Mouse (Mus musculus): Measurements from ENCODE around the gene Usf1. TPM values are rescaled to one million over a fixed set of nuclear protein-coding genes. Genes with fewer than 3 reads are reported as not detected.

The Usf1 gene
- polyA plus RNA-seq, 1 experiment from 2014 or later, result 106 TPM

- CTCF ChIA-PET, result interaction anchor here (2.2 kb wide), 1 partner anchor 88 kb away, joined by 8 read pairs; no protein-coding TSS in a partner anchor
- POLR2A ChIA-PET, result no interaction called here
- TF ChIP-seq CTCF (IDR thresholded peaks at IDR 0.05), result no peak
- H3K27me3 ChIP-seq, result peaks cover 2% of the 10 kb centered on the region
- in situ Hi-C loops (cut with MboI; ENCODE audit: low pct_unique_long_range_greater_than_20kb), result no loop called here
- ATAC-seq (no peak), DNase-seq (ENCODE audit: low read depth, low spot score) (no peak)
These were observed 2.5 kb downstream of the Usf1 start for GRCm38 (mm10) chr1:171413608-171414007.

DNA sequence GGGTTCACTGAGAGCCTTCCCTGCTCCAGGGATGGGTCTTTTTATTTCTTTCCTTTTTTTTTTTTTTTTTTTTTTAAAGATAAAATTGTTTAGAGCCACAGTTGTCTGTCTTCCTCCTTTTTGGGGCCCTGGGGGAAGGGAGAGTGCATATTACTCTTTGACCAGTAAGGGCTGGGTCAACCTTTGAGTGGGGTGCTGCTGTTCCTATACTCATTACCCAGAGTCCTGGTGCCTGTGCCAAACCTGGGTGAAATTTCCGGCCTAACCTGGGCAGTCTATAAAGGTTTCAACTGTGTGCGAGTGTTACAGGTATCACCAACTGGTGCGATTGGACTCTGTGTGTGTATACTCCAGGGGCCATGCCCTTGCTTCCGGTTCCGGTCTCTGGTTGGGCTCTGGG lies 7.5 kb downstream of the Usf1 start, which contains the start of gene Tstd1:
Gene Tstd1 (plus strand): TSS at position 213 of the 400 bp plus-strand sequence.
- ATAC-seq, result no peak
- DNase-seq (ENCODE audit: low read depth, low spot score), result no peak
- no peaks in the 10 kb centered on the region for H3K27me3 ChIP-seq
- in situ Hi-C loops (cut with MboI; ENCODE audit: low pct_unique_long_range_greater_than_20kb), result no loop called here
- POLR2A ChIA-PET, result no interaction called here
- CTCF ChIA-PET, result no interaction called here
- TF ChIP-seq CTCF (IDR thresholded peaks at IDR 0.05), result no peak

DNA sequence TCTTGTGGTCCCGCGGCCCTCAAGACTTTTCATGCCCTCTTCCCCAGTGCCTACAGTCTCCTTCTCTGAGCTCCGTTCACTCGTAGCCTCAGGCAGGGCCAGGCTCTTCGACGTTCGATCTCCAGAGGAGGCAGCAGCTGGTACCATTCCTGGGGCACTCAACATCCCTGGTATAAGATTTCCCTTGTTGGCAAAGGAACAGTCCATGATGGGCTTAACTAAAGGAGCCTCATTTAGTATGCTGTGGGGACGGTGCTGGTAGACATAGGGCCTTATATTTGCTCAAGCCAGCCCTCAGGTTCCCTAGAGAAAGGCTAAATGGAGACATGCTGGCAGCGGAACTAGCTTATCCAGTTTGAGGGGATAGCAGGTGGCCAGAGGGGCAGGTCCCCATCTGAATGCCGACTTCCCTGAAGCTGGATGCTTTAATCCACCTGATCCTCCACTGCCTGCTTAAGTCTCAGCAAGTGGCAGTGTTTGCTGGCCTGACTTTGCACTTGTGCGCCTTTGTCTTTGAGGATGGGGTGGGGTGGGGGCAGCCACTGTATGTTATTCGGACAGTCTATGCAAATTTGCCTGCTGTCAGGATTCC lies 8.3 kb downstream of the Usf1 start:
- in situ Hi-C loops (cut with MboI; ENCODE audit: low pct_unique_long_range_greater_than_20kb), result no loop called here
- no peak for DNase-seq (ENCODE audit: low read depth, low spot score)
- CTCF ChIA-PET, result no interaction called here
- POLR2A ChIA-PET, result no interaction called here
- TF ChIP-seq CTCF (IDR thresholded peaks at IDR 0.05), result no peak
- H3K27me3 ChIP-seq, result no peaks in the 10 kb centered on the region
- no peak for ATAC-seq

DNA sequence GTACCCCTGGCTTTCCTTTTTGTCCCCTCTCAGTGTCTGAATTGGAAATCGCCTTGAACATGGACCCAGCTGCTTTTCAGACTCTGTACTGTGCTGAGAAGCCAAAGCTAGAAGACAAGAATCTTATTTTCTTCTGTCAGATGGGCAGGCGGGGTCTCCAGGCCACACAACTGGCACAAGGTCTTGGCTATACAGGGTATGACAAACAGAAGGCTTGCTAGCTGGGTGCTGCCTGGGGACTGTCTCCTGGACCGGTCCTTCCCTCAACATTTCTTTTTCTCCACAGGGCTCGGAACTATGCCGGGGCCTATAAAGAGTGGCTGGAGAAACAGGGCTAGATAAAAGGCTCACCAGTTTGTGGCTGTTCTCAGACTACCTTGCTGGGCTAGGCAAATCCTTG lies 8.8 kb downstream of the Usf1 start:
- ChIA-PET POLR2A (no interaction called here), CTCF (no interaction called here)
- in situ Hi-C loops (cut with MboI; ENCODE audit: low pct_unique_long_range_greater_than_20kb), result loop anchor here (5.0 kb wide), 1 partner anchor 278 kb away; no protein-coding TSS in a partner anchor
- no peaks in the 10 kb centered on the region for H3K27me3 ChIP-seq
- TF ChIP-seq CTCF (IDR thresholded peaks at IDR 0.05), result no peak
- ATAC-seq, result no peak
- no peak for DNase-seq (ENCODE audit: low read depth, low spot score)

GRCm38 (mm10) chr1:171422504-171423095 lies 11.5 kb downstream of the Usf1 start:
- ATAC-seq (no peak), DNase-seq (ENCODE audit: low read depth, low spot score) (no peak)
- TF ChIP-seq CTCF (IDR thresholded peaks at IDR 0.05), result no peak
- H3K27me3 ChIP-seq, result no peaks in the 10 kb centered on the region
- ChIA-PET CTCF (interaction anchor here (0.8 kb wide), 1 partner anchor 42 kb away, joined by 3 read pairs; no protein-coding TSS in a partner anchor), POLR2A (no interaction called here)
- in situ Hi-C loops (cut with MboI; ENCODE audit: low pct_unique_long_range_greater_than_20kb), result loop anchor here (5.0 kb wide), 1 partner anchor 280 kb away; no protein-coding TSS in a partner anchor

- ChIA-PET CTCF (interaction anchor here (1.2 to 1.3 kb wide), 2 partner anchors 13 to 35 kb away, joined by 3 to 4 read pairs; no protein-coding TSS in a partner anchor), POLR2A (interaction anchor here (1.5 kb wide), 1 partner anchor 15 kb away, joined by 5 read pairs; no protein-coding TSS in a partner anchor)
- no peak for DNase-seq (ENCODE audit: low read depth, low spot score)
- H3K27me3 ChIP-seq, result no peaks in the 10 kb centered on the region
- no peak for TF ChIP-seq CTCF (IDR thresholded peaks at IDR 0.05)
- in situ Hi-C loops (cut with MboI; ENCODE audit: low pct_unique_long_range_greater_than_20kb), result loop anchor here (5.0 kb wide), 1 partner anchor 282 kb away; no protein-coding TSS in a partner anchor
- ATAC-seq, result peak; percentile 25
These were observed 13.5 kb downstream of the Usf1 start for GRCm38 (mm10) chr1:171424638-171425037.

DNA sequence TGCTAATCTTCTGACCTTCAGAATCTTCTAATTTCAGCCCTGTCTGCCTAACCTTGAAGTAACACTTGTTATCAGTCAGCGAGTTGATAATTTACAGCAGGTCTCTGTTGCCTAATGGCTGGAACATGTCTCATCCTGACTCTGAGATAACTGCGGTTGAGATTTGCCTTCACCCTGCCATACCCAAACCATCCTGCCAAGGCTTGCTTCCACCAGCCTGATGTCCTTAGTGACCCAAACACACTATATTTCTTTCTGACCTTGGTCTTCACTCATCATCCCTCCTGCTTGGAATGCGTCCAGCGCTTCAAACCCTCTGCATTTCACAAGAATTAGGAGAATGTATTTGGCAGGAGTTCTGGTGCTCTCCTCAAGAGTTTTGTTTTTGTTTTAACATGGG lies 14.0 kb downstream of the Usf1 start:
- no peaks in the 10 kb centered on the region for H3K27me3 ChIP-seq
- DNase-seq (ENCODE audit: low read depth, low spot score) (no peak), ATAC-seq (peak; percentile 78)
- ChIA-PET POLR2A (interaction anchor here (0.7 to 1.5 kb wide), 2 partner anchors 15 to 39 kb away, joined by 3 to 5 read pairs; no protein-coding TSS in a partner anchor), CTCF (interaction anchor here (1.2 to 1.3 kb wide), 2 partner anchors 13 to 35 kb away, joined by 3 to 4 read pairs; no protein-coding TSS in a partner anchor)
- no peak for TF ChIP-seq CTCF (IDR thresholded peaks at IDR 0.05)
- in situ Hi-C loops (cut with MboI; ENCODE audit: low pct_unique_long_range_greater_than_20kb), result no loop called here

DNA sequence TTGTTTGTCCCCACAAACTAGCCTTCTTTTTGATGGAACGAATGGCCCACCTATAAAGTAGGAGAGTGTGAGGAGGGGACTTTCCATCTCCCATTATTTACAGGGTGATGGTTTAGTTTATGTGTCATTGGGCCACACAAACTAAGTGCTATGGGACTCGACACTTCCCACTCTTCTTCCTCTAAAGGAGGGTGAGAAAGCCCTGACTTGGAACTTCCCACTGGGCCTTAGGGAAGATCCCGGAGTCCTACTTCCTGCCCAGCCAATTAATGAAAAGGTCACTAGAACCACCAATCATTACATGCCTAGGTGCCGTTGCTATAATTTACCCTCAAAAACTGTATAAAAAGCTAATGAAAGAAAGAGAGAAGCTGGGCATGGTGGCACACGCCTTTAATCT lies 21.0 kb downstream of the Usf1 start:
- DNase-seq (ENCODE audit: low read depth, low spot score) (no peak), ATAC-seq (no peak)
- ChIA-PET CTCF (no interaction called here), POLR2A (no interaction called here)
- in situ Hi-C loops (cut with MboI; ENCODE audit: low pct_unique_long_range_greater_than_20kb), result no loop called here
- no peak for TF ChIP-seq CTCF (IDR thresholded peaks at IDR 0.05)
- H3K27me3 ChIP-seq, result no peaks in the 10 kb centered on the region

- in situ Hi-C loops (cut with MboI; ENCODE audit: low pct_unique_long_range_greater_than_20kb), result no loop called here
These were observed 24.2 kb downstream of the Usf1 start for GRCm38 (mm10) chr1:171435288-171435814.

GRCm38 (mm10) chr1:171435974-171436373 lies 24.9 kb downstream of the Usf1 start:
- ChIA-PET POLR2A (no interaction called here), CTCF (no interaction called here)
- H3K27me3 ChIP-seq, result no peaks in the 10 kb centered on the region
- in situ Hi-C loops (cut with MboI; ENCODE audit: low pct_unique_long_range_greater_than_20kb), result no loop called here
- DNase-seq (ENCODE audit: low read depth, low spot score), result no peak
- no peak for TF ChIP-seq CTCF (IDR thresholded peaks at IDR 0.05)
- no peak for ATAC-seq

More at GRCm38 (mm10) chr1:171435288-171435814, 24.2 kb downstream of the Usf1 start:
- CTCF ChIA-PET, result no interaction called here
- H3K27me3 ChIP-seq, result no peaks in the 10 kb centered on the region
- no peak for ATAC-seq
- POLR2A ChIA-PET, result no interaction called here
- no peak for TF ChIP-seq CTCF (IDR thresholded peaks at IDR 0.05)
- DNase-seq (ENCODE audit: low read depth, low spot score), result no peak

Measured in Patski (cell line).